In the genomic region with DNA sequence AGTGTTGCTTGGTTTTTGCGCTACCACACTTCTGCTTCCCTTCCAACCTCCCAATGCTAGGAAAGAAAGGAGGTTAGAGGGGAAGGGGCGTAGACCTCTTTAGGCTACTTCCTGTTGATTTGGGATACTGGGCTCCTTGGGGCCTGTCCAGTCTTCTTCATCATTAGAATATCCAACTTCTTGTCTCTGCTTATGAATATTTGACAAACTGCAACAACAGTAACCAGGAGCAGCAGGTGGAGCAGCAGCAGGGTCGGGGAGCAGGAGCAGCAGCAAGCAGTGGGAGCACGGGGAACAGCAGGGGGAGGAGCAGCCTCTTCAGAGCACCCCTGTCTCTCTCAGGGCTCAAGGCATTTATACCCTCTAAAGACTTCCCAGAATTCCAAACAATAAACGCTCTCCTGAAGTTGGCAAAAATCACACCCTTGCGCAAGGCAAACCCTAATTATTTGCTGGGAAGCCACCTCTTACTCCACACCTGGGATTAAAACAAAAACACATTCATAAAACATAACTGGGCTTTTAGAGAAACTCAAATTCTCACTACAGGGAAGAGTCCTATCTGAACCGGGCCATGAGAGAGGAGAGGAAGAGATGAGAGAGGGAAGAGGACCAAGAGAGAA, we compare ENCODE assay signal across 8 mouse cellular contexts. TPM values are rescaled to one million over a fixed set of nuclear protein-coding genes. Genes with fewer than 3 reads are reported as not detected.
DNase-seq lines count a peak whose midpoint lies in the region; ATAC-seq and TF ChIP-seq lines count a peak whose summit lies in the region.

No protein-coding gene starts in this region.

- H3K27ac ChIP-seq in heart, embryonic 11.5 days (ENCODE audit: low read depth, low read length), result peak overlapping the region; percentile 84
- peak overlapping the region; percentile 92 for H3K27ac ChIP-seq in CH12.LX (ENCODE audit: insufficient read depth, low read depth)
- H3K27ac ChIP-seq in forebrain, embryonic 16.5 days (ENCODE audit: low read length), result peak overlapping the region; percentile 99
- H3K27ac ChIP-seq in liver, embryonic 16.5 days (ENCODE audit: low read length), result peak overlapping the region; percentile 95

- ATAC-seq in heart, embryonic 11.5 days (replicated peaks; ENCODE audit: insufficient number of reproducible peaks, low FRiP score, low TSS enrichment), result no peak
- ATAC-seq in forebrain, embryonic 16.5 days, result no peak
- no peak for ATAC-seq in liver, embryonic 16.5 days (ENCODE audit: low read depth)
- ATAC-seq in erythroid progenitor cell, adult 5-6 weeks (replicated peaks; ENCODE audit: low FRiP score, poor library complexity, severe bottlenecking), result no peak

- TF ChIP-seq RAD21 in CH12.LX (IDR thresholded peaks at IDR 0.05; ENCODE audit: low read depth, low read length), result no peak

- TF ChIP-seq CTCF in CH12.LX (conservative IDR thresholded peaks at IDR 0.05 in 1 of 2, IDR thresholded peaks at IDR 0.05 in 1 of 2; ENCODE audit: low read depth in 2 of 2, low read length in 2 of 2), result no peak

- peaks cover 35% of the 10 kb centered on the region for H3K79me2 ChIP-seq in CH12.LX (replicated peaks; ENCODE audit: control insufficient read depth, extremely low read depth, insufficient read depth, poor library complexity, severe bottlenecking)

- peaks cover 1% of the 10 kb centered on the region; the same call in 1 of the 2 replicates for H3K36me3 ChIP-seq in heart, embryonic 11.5 days (ENCODE audit: control insufficient read depth, insufficient read depth, low read length)
- H3K36me3 ChIP-seq in CH12.LX (replicated peaks in 1 of 2; ENCODE audit: control insufficient read depth in 1 of 2, insufficient read depth in 1 of 2, low read length in 1 of 2), result peaks cover 6 to 21% of the 10 kb centered on the region in 2 experiments
- no peaks in the 10 kb centered on the region for H3K36me3 ChIP-seq in forebrain, embryonic 16.5 days (ENCODE audit: control insufficient read depth, insufficient read depth)
- peaks cover 15% of the 10 kb centered on the region for H3K36me3 ChIP-seq in liver, embryonic 16.5 days (ENCODE audit: control insufficient read depth, insufficient read depth)

- in situ Hi-C loops in CH12.LX (cut with MboI; ENCODE audit: low pct_ligation_motif_present, low pct_unique_long_range_greater_than_20kb, low sequenced_read_pairs), result no loop called here

- peak overlapping the region; percentile 66; the same call in 1 of the 2 replicates for H3K4me3 ChIP-seq in heart, embryonic 11.5 days (ENCODE audit: low read depth, low read length)
- H3K4me3 ChIP-seq in CH12.LX (replicated peaks in 1 of 3; ENCODE audit: low read depth in 2 of 3, low read length in 2 of 3, poor library complexity in 1 of 3), result peak overlapping the region; percentile 79 to 88 (median 81)
- H3K4me3 ChIP-seq in forebrain, embryonic 16.5 days (replicated peaks; ENCODE audit: low read length), result peak overlapping the region; percentile 80; the same call in 1 of the 2 replicates
- peak overlapping the region; percentile 87 for H3K4me3 ChIP-seq in liver, embryonic 16.5 days (ENCODE audit: low read depth, low read length)

- DNase-seq in heart, adult 8-10 months (ENCODE audit: low spot score), result no peak
- DNase-seq in CH12.LX (ENCODE audit: extremely low read depth), result no peak
- DNase-seq in left cerebral cortex, postnatal 4 days, result no peak
- no peak for DNase-seq in right cerebral cortex, adult 18-20 months

- no peaks in the 10 kb centered on the region for H3K9me3 ChIP-seq in heart, embryonic 11.5 days (replicated peaks; ENCODE audit: control insufficient read depth, low read length)
- H3K9me3 ChIP-seq in CH12.LX (replicated peaks; ENCODE audit: low read length), result no peaks in the 10 kb centered on the region
- H3K9me3 ChIP-seq in forebrain, embryonic 16.5 days (ENCODE audit: control insufficient read depth, low read length), result no peaks in the 10 kb centered on the region
- no peaks in the 10 kb centered on the region for H3K9me3 ChIP-seq in liver, embryonic 16.5 days (replicated peaks; ENCODE audit: control insufficient read depth, low read length)

- H3K27me3 ChIP-seq in heart, embryonic 11.5 days (ENCODE audit: control insufficient read depth, insufficient read depth, low read length), result no peaks in the 10 kb centered on the region
- H3K27me3 ChIP-seq in CH12.LX (replicated peaks), result no peaks in the 10 kb centered on the region
- H3K27me3 ChIP-seq in forebrain, embryonic 16.5 days (replicated peaks; ENCODE audit: control insufficient read depth, insufficient read depth, low read length), result no peaks in the 10 kb centered on the region
- no peaks in the 10 kb centered on the region for H3K27me3 ChIP-seq in liver, embryonic 16.5 days (ENCODE audit: control insufficient read depth, insufficient read depth, low read depth, low read length)

- TF ChIP-seq POLR2A in CH12.LX (IDR thresholded peaks at IDR 0.05; ENCODE audit: low read depth, low read length), result no peak

- peak overlapping the region; percentile 78 for H3K4me2 ChIP-seq in heart, embryonic 11.5 days
- peak overlapping the region; percentile 68 for H3K4me2 ChIP-seq in CH12.LX (ENCODE audit: insufficient read depth, low read depth, poor library complexity, severe bottlenecking)
- H3K4me2 ChIP-seq in forebrain, embryonic 16.5 days (ENCODE audit: low read length), result peak overlapping the region; percentile 79
- peak overlapping the region; percentile 98 for H3K4me2 ChIP-seq in liver, embryonic 16.5 days (ENCODE audit: low read depth, low read length)

- peaks cover 21% of the 10 kb centered on the region for H3K4me1 ChIP-seq in heart, embryonic 11.5 days (ENCODE audit: control insufficient read depth, insufficient read depth, low read length)
- H3K4me1 ChIP-seq in CH12.LX (ENCODE audit: control insufficient read depth in 1 of 2, insufficient read depth in 2 of 2), result peaks cover 10 to 35% of the 10 kb centered on the region in 2 experiments
- peaks cover 22% of the 10 kb centered on the region for H3K4me1 ChIP-seq in forebrain, embryonic 16.5 days (replicated peaks; ENCODE audit: control insufficient read depth, insufficient read depth, low read length)
- peaks cover 41% of the 10 kb centered on the region for H3K4me1 ChIP-seq in liver, embryonic 16.5 days (ENCODE audit: control insufficient read depth, low read depth, low read length)

- dilution Hi-C loops in CH12.LX (cut with MboI; ENCODE audit: extremely low pct_ligation_motif_present, extremely low pct_unique_long_range_greater_than_20kb, low sequenced_read_pairs), result no loop called here

- H3K9ac ChIP-seq in heart, embryonic 11.5 days (ENCODE audit: low read depth, low read length), result peak overlapping the region; percentile 68
- H3K9ac ChIP-seq in CH12.LX (ENCODE audit: insufficient read depth, low read depth), result peak overlapping the region; percentile 89
- H3K9ac ChIP-seq in forebrain, embryonic 16.5 days (replicated peaks; ENCODE audit: low read depth, low read length), result peak overlapping the region; percentile 96
- H3K9ac ChIP-seq in liver, embryonic 16.5 days (ENCODE audit: low read depth, low read length), result peak overlapping the region; percentile 91

- 83% methylated on average over 7 of the region's 7 CpGs for WGBS in heart, embryonic 11.5 days (ENCODE audit: insufficient replicate concordance)
- 77% methylated on average over 7 of the region's 7 CpGs for WGBS in forebrain, embryonic 16.5 days
- 64% methylated on average over 7 of the region's 7 CpGs for WGBS in liver, embryonic 16.5 days (ENCODE audit: insufficient replicate concordance)

- intact Hi-C loops in left cerebral cortex, postnatal 4 days (cut with DNase I), result no loop called here

- no peak for TF ChIP-seq EP300 in CH12.LX (IDR thresholded peaks at IDR 0.05; ENCODE audit: low read length)

RNA-seq across cellular contexts. Expression of a gene that starts 1.3 kb away (rescaled TPM):
- polyA plus RNA-seq in heart, embryonic 11.5 days (2014; fragmentation: Nextera tagmentation; extraction: Ambion mirVana), result 256 and 259 TPM in 2 replicates
- under 1 TPM; 0.25 to 0.87 (median 0.67) TPM for total RNA-seq in heart, adult 8-10 months (2022)
- total RNA-seq in CH12.LX (2012; rRNA removed) (193 and 237 TPM in 2 replicates), CH12.LX (2014; rRNA removed) (242 and 270 TPM in 2 replicates)
- polyA plus RNA-seq in CH12.LX (2012; ENCODE audit: insufficient read length, low read depth), result 286 and 289 TPM in 2 replicates
- 72.6 and 82.9 TPM in 2 replicates for polyA plus RNA-seq in forebrain, embryonic 16.5 days (2015; fragmentation: Nextera tagmentation; extraction: Ambion mirVana)
- polyA plus RNA-seq in liver, embryonic 16.5 days (2015; fragmentation: Nextera tagmentation; extraction: Ambion mirVana), result 298 and 327 TPM in 2 replicates
- 1 to 10 TPM; 6.3 to 6.7 TPM for total RNA-seq in left cerebral cortex, postnatal 4 days (2021)
- 782 and 936 TPM in 2 replicates for total RNA-seq in erythroid progenitor cell, adult 5-6 weeks (2015; ENCODE audit: low replicate concordance)
- 871 and 1,077 TPM in 2 replicates for total RNA-seq in erythroid progenitor cell, adult 5-6 weeks (2017; ENCODE audit: low replicate concordance)

RNA-seq across cellular contexts. Expression of a gene that starts 12.8 kb away (rescaled TPM):
- not detected in 2 replicates for polyA plus RNA-seq in heart, embryonic 11.5 days (2014; fragmentation: Nextera tagmentation; extraction: Ambion mirVana)
- total RNA-seq in heart, adult 8-10 months (2022), result not detected
- total RNA-seq in CH12.LX (2012; rRNA removed), result not detected in 2 replicates
- total RNA-seq in CH12.LX (2014; rRNA removed), result not detected in 2 replicates
- not detected in 2 replicates for polyA plus RNA-seq in CH12.LX (2012; ENCODE audit: insufficient read length, low read depth)
- polyA plus RNA-seq in forebrain, embryonic 16.5 days (2015; fragmentation: Nextera tagmentation; extraction: Ambion mirVana), result not detected in 2 replicates
- polyA plus RNA-seq in liver, embryonic 16.5 days (2015; fragmentation: Nextera tagmentation; extraction: Ambion mirVana), result not detected in 2 replicates
- total RNA-seq in left cerebral cortex, postnatal 4 days (2021), result not detected
- total RNA-seq in erythroid progenitor cell, adult 5-6 weeks (2015; ENCODE audit: low replicate concordance), result not detected in 2 replicates
- 1.1 TPM in 1 of 2 replicates, not detected in the other for total RNA-seq in erythroid progenitor cell, adult 5-6 weeks (2017; ENCODE audit: low replicate concordance)

RNA-seq across cellular contexts. Expression of a gene that starts 21.8 kb away (rescaled TPM):
- polyA plus RNA-seq in heart, embryonic 11.5 days (2014; fragmentation: Nextera tagmentation; extraction: Ambion mirVana), result 98.5 and 101 TPM in 2 replicates
- total RNA-seq in heart, adult 8-10 months (2022), result 1 to 10 TPM in 3 of 4 experiments, under 1 TPM in 1; 0.78 to 3.2 (median 2.3) TPM
- total RNA-seq in CH12.LX (2012; rRNA removed), result 235 and 236 TPM in 2 replicates
- 146 and 149 TPM in 2 replicates for total RNA-seq in CH12.LX (2014; rRNA removed)
- 158 and 179 TPM in 2 replicates for polyA plus RNA-seq in CH12.LX (2012; ENCODE audit: insufficient read length, low read depth)
- 37.5 and 39.7 TPM in 2 replicates for polyA plus RNA-seq in forebrain, embryonic 16.5 days (2015; fragmentation: Nextera tagmentation; extraction: Ambion mirVana)
- 120 and 127 TPM in 2 replicates for polyA plus RNA-seq in liver, embryonic 16.5 days (2015; fragmentation: Nextera tagmentation; extraction: Ambion mirVana)
- total RNA-seq in left cerebral cortex, postnatal 4 days (2021), result 1 to 10 TPM; 8.9 to 9.0 TPM
- total RNA-seq in erythroid progenitor cell, adult 5-6 weeks (2015; ENCODE audit: low replicate concordance), result 462 and 532 TPM in 2 replicates
- total RNA-seq in erythroid progenitor cell, adult 5-6 weeks (2017; ENCODE audit: low replicate concordance), result 549 and 716 TPM in 2 replicates

RNA-seq across cellular contexts. Expression of a gene that starts 22.0 kb away (rescaled TPM):
- 13.1 and 14.3 TPM in 2 replicates for polyA plus RNA-seq in heart, embryonic 11.5 days (2014; fragmentation: Nextera tagmentation; extraction: Ambion mirVana)
- total RNA-seq in heart, adult 8-10 months (2022), result 1 to 10 TPM; 2.3 to 6.0 (median 4.9) TPM
- total RNA-seq in CH12.LX (2012; rRNA removed) (6.8 and 7.3 TPM in 2 replicates), CH12.LX (2014; rRNA removed) (5.0 and 5.7 TPM in 2 replicates)
- polyA plus RNA-seq in CH12.LX (2012; ENCODE audit: insufficient read length, low read depth), result 7.1 and 7.5 TPM in 2 replicates
- polyA plus RNA-seq in forebrain, embryonic 16.5 days (2015; fragmentation: Nextera tagmentation; extraction: Ambion mirVana), result 5.2 and 7.1 TPM in 2 replicates
- 14.6 and 15.4 TPM in 2 replicates for polyA plus RNA-seq in liver, embryonic 16.5 days (2015; fragmentation: Nextera tagmentation; extraction: Ambion mirVana)
- 10 to 100 TPM in 1 of 2 experiments, 1 to 10 TPM in 1; 7.8 to 11.5 TPM for total RNA-seq in left cerebral cortex, postnatal 4 days (2021)
- 38.6 and 38.9 TPM in 2 replicates for total RNA-seq in erythroid progenitor cell, adult 5-6 weeks (2015; ENCODE audit: low replicate concordance)
- 70.3 and 75.6 TPM in 2 replicates for total RNA-seq in erythroid progenitor cell, adult 5-6 weeks (2017; ENCODE audit: low replicate concordance)

RNA-seq across cellular contexts. Expression of a gene that starts 25.6 kb away (rescaled TPM):
- 3.0 and 3.7 TPM in 2 replicates for polyA plus RNA-seq in heart, embryonic 11.5 days (2014; fragmentation: Nextera tagmentation; extraction: Ambion mirVana)
- total RNA-seq in heart, adult 8-10 months (2022), result 10 to 100 TPM in 3 of 4 experiments, 1 to 10 TPM in 1; 9.0 to 11.3 (median 10.3) TPM
- total RNA-seq in CH12.LX (2012; rRNA removed), result not detected in 2 replicates
- total RNA-seq in CH12.LX (2014; rRNA removed), result not detected in 2 replicates
- polyA plus RNA-seq in CH12.LX (2012; ENCODE audit: insufficient read length, low read depth), result not detected in 2 replicates
- 3.7 and 5.4 TPM in 2 replicates for polyA plus RNA-seq in forebrain, embryonic 16.5 days (2015; fragmentation: Nextera tagmentation; extraction: Ambion mirVana)
- 1.3 and 2.6 TPM in 2 replicates for polyA plus RNA-seq in liver, embryonic 16.5 days (2015; fragmentation: Nextera tagmentation; extraction: Ambion mirVana)
- total RNA-seq in left cerebral cortex, postnatal 4 days (2021), result 1 to 10 TPM; 2.1 to 3.3 TPM
- 0.42 TPM in 1 of 2 replicates, not detected in the other for total RNA-seq in erythroid progenitor cell, adult 5-6 weeks (2015; ENCODE audit: low replicate concordance)
- total RNA-seq in erythroid progenitor cell, adult 5-6 weeks (2017; ENCODE audit: low replicate concordance), result 1.8 and 3.3 TPM in 2 replicates

Comparison
In these comparisons a context has a peak if more than half of its experiments do, and no peak if none do; other contexts are left out.
1. RNA of a gene that starts 1.3 kb away (total RNA-seq): 782 to 1,077 TPM in erythroid progenitor cell, adult 5-6 weeks and 193 to 270 TPM in CH12.LX; 6.3 to 6.7 TPM in left cerebral cortex, postnatal 4 days and 0.25 to 0.87 TPM in heart, adult 8-10 months; every median in the first group is over 10 times any median in the second.
2. RNA of a gene that starts 21.8 kb away (total RNA-seq): 462 to 716 TPM in erythroid progenitor cell, adult 5-6 weeks and 146 to 236 TPM in CH12.LX; 8.9 to 9.0 TPM in left cerebral cortex, postnatal 4 days and 0.78 to 3.2 TPM in heart, adult 8-10 months; every median in the first group is over 10 times any median in the second.
3. Peak in every context shown above with its lines, with median percentiles within 50 percentile points of each other: H3K27ac ChIP-seq, H3K4me2 ChIP-seq, H3K4me3 ChIP-seq and H3K9ac ChIP-seq.